Mouse (Mus musculus) midbrain, embryonic 15.5 days (tissue): Measurements from ENCODE around the gene Usp36. TPM values are rescaled to one million over a fixed set of nuclear protein-coding genes. Genes with fewer than 3 reads are reported as not detected.

Source experiments
- ATAC-seq: fragments of 200-750 bp; cut with Nextera tagmentation; replicated peaks from 2 replicates; pipeline ENCODE4 v1.8.0; 2017; ENCODE audit warnings: moderate TSS enrichment
- H3K27ac ChIP-seq: fragments of 300-500 bp; sonication (generic); 2 replicates; pipeline ENCODE4 v1.5.1; 2015; ENCODE audit warnings: mild to moderate bottlenecking, inconsistent platforms
- H3K27me3 ChIP-seq: fragments of 300-500 bp; sonication (generic); replicated peaks from 2 replicates; pipeline ENCODE4 v1.6.1; 2015; ENCODE audit warnings: inconsistent platforms
- H3K36me3 ChIP-seq: fragments of 300-500 bp; sonication (generic); replicated peaks from 2 replicates; pipeline ENCODE4 v1.6.1; 2015; ENCODE audit warnings: inconsistent platforms
- H3K4me1 ChIP-seq: fragments of 300-500 bp; sonication (generic); 2 replicates; pipeline ENCODE4 v1.6.1; 2015; ENCODE audit warnings: inconsistent platforms
- H3K4me2 ChIP-seq: fragments of 300-500 bp; sonication (generic); 2 replicates; pipeline ENCODE4 v1.6.1; 2015; ENCODE audit warnings: inconsistent platforms, mild to moderate bottlenecking, moderate library complexity
- H3K4me3 ChIP-seq: fragments of 300-500 bp; sonication (generic); 2 replicates; pipeline ENCODE4 v1.5.1; 2015; ENCODE audit warnings: mild to moderate bottlenecking, inconsistent platforms
- H3K9ac ChIP-seq: fragments of 300-500 bp; sonication (generic); 2 replicates; pipeline ENCODE4 v1.6.1; 2015; ENCODE audit warnings: mild to moderate bottlenecking, inconsistent platforms
- H3K9me3 ChIP-seq: fragments of 300-500 bp; sonication (generic); 2 replicates; pipeline ENCODE4 v1.6.1; 2016; ENCODE audit warnings: inconsistent platforms
- WGBS: fragments of 180-500 bp; shearing (Covaris S2); methylation state at CpG from one replicate; pipeline ENCODE4 v1.1.7; 2015; ENCODE audit warnings: mixed read lengths; 5-methylcytosine and 5-hydroxymethylcytosine counted together
- polyA plus RNA-seq: library from polyadenylated mRNA; unstranded; fragments of >200 nt; fragmentation: Nextera tagmentation; extraction: Ambion mirVana; gene quantifications from 2 replicates; pipeline ENCODE4 v1.2.1, GENCODE M21; 2015

The Usp36 gene
- polyA plus RNA-seq, 1 experiment from 2014 or later, result 23.1 TPM

DNA sequence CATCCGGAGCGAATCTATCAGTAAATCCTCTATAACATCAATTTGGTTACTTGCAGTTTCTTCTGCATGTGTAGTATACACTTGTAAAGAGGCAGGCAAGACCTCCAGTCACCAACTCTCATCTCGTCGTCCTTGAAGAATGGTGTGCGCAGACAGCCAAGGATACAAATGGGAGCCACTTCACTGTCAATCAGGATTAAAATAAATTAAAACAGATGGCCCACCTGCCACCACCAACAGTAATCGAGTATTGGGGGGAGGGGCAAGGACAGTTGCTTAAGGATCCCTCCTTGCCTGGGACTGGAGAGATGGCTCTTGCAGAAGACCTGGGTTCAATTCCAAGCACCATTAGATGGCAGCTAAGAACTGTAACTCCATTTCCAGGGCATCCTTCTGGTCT is 2.6 kb upstream of the Usp36 start:
- H3K27me3 ChIP-seq, result no peaks in the 10 kb centered on the region
- H3K9me3 ChIP-seq, result no peaks in the 10 kb centered on the region
- no peak overlapping the region for H3K4me3 ChIP-seq
- H3K4me1 ChIP-seq, result peaks cover 27% of the 10 kb centered on the region
- ATAC-seq, result no peak
- no peak overlapping the region for H3K27ac ChIP-seq
- WGBS, result 56% methylated on average over 6 of the region's 6 CpGs
- H3K4me2 ChIP-seq, result no peak overlapping the region
- H3K36me3 ChIP-seq, result no peaks in the 10 kb centered on the region
- H3K9ac ChIP-seq, result no peak overlapping the region

DNA sequence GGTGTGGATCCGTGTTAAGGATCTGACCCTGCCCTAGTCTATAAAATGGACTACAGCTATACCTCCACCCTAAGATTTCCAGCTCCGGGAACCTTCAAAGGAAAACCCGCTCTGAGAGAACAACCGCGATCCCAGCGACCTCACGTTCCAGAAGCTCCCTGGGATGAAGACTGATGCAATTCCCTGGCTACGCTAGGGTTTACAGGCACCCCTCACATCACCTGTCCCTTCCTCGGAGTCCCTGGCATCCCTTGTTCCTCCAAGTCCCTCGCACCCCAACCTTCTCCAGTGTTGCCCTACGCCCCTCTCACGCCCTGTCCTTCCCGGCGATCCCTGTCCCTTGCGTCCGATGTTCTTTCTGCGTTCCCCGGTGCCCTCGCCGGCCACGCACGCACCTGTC is 482 bp downstream of the Usp36 start:
- H3K27me3 ChIP-seq, result no peaks in the 10 kb centered on the region
- H3K36me3 ChIP-seq, result peaks cover 20% of the 10 kb centered on the region
- peak overlapping the region; percentile 85 for H3K27ac ChIP-seq
- peak overlapping the region; percentile 90 for H3K4me3 ChIP-seq
- under 1% methylated on average over 22 of the region's 22 CpGs for WGBS
- no peaks in the 10 kb centered on the region for H3K9me3 ChIP-seq
- peak overlapping the region; percentile 88 for H3K4me2 ChIP-seq
- H3K4me1 ChIP-seq, result peaks cover 27% of the 10 kb centered on the region
- ATAC-seq, result peak; percentile 35
- H3K9ac ChIP-seq, result peak overlapping the region; percentile 90

DNA sequence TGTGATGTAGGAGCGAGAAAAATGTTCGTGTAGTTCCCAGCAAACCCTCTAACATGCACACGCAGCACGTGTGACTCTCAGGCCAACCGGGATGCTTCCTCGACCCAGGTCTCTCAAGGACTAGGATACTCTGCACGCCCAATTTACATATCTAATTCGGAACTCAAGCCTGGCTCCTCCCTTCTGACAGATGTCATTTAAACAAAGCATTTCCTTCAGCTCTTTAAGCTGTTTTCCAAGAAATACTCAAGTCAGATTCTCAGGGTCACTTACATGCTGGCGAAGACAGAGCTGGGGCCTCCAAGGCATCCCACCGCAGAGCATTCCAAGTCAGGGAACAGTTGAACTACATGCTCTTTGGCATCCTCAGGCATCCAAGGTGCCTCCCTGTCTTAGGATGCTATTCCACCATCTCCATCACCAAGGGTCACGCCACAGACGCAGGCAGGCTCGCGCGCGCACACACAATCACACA is 970 bp downstream of the Usp36 start:
- no peaks in the 10 kb centered on the region for H3K9me3 ChIP-seq
- H3K27me3 ChIP-seq, result no peaks in the 10 kb centered on the region
- peak overlapping the region; percentile 90 for H3K4me3 ChIP-seq
- H3K4me1 ChIP-seq, result peaks cover 27% of the 10 kb centered on the region
- peaks cover 23% of the 10 kb centered on the region for H3K36me3 ChIP-seq
- 2% methylated on average over 16 of the region's 16 CpGs for WGBS
- H3K4me2 ChIP-seq, result peak overlapping the region; percentile 88
- H3K9ac ChIP-seq, result peak overlapping the region; percentile 90
- peak overlapping the region; percentile 85 for H3K27ac ChIP-seq
- ATAC-seq, result no peak

DNA sequence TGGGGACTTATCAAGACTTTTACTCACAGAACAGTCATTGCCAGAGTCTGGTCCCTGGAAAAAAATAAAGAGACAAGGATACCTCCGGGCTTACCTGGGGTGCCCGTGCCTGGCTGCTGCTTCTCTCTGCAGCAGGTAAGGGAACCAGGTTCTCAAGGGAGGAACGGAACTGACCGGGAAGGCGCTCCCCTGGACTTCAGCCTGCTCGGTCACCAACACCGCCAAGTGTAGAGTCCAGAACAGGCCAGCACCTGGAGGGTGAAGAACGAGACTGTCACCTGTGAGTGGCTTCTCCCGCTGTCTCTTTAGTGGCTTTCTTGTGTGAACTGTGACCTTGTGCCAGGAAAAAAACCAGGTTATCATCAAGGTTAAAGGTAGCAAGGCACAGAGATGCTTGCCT is 2.5 kb downstream of the Usp36 start:
- no peaks in the 10 kb centered on the region for H3K9me3 ChIP-seq

DNA sequence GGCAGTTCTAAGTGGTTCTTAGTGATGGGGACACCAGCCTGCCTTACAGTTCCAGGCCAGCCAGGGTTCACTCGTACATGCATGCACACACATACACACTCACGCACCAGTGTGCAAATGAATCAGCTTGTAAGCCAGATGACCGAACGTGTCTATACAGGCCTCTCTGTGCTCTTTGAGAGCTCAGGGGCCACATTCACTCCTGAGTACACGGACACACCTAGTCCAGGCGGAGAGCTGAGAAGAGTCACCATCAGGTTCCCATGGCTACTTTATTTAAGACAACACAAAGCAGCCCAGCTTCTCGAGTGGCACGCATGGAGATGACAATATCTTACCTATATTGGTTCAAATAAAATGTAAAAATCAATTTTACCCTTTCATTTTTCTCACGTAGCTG is 3.6 kb downstream of the Usp36 start:
- H3K9ac ChIP-seq, result no peak overlapping the region
- H3K4me2 ChIP-seq, result no peak overlapping the region
- H3K27me3 ChIP-seq, result no peaks in the 10 kb centered on the region
- no peak overlapping the region for H3K4me3 ChIP-seq
- 98% methylated on average over 9 of the region's 9 CpGs for WGBS
- peaks cover 27% of the 10 kb centered on the region for H3K4me1 ChIP-seq
- H3K9me3 ChIP-seq, result no peaks in the 10 kb centered on the region
- no peak overlapping the region for H3K27ac ChIP-seq
- no peak for ATAC-seq
- peaks cover 42% of the 10 kb centered on the region for H3K36me3 ChIP-seq

More for the DNA sequence above, 2.5 kb downstream of the Usp36 start:
- H3K9ac ChIP-seq, result no peak overlapping the region
- ATAC-seq, result no peak
- no peak overlapping the region for H3K4me2 ChIP-seq
- WGBS, result 96% methylated on average over 9 of the region's 9 CpGs
- no peaks in the 10 kb centered on the region for H3K27me3 ChIP-seq
- peaks cover 31% of the 10 kb centered on the region for H3K36me3 ChIP-seq
- H3K27ac ChIP-seq, result no peak overlapping the region
- no peak overlapping the region for H3K4me3 ChIP-seq
- H3K4me1 ChIP-seq, result peaks cover 27% of the 10 kb centered on the region

DNA sequence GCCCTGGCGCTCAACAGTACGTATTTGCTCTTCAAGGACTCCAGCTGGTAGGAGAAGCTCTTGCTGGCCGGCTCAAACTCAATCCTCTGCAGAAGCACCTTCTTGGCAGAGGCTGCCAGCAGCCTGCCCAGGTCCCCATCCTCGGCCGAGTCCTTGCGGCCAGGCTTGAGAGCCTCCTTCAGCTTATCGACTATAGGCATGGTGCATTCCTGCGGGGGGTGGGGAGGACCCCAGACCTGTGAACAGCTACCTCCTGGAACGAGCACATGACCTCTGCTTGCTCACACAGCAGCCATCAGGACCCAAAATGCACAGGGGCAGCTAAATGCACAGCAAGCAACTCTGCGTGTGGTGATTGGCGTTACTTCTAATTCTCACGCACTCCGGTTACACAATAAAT is 4.3 kb downstream of the Usp36 start:
- no peak for ATAC-seq
- H3K9ac ChIP-seq, result no peak overlapping the region
- H3K4me3 ChIP-seq, result no peak overlapping the region
- 92% methylated on average over 13 of the region's 13 CpGs for WGBS
- no peaks in the 10 kb centered on the region for H3K27me3 ChIP-seq
- H3K36me3 ChIP-seq, result peaks cover 43% of the 10 kb centered on the region
- peaks cover 22% of the 10 kb centered on the region for H3K4me1 ChIP-seq
- no peak overlapping the region for H3K4me2 ChIP-seq
- H3K9me3 ChIP-seq, result no peaks in the 10 kb centered on the region
- no peak overlapping the region for H3K27ac ChIP-seq

DNA sequence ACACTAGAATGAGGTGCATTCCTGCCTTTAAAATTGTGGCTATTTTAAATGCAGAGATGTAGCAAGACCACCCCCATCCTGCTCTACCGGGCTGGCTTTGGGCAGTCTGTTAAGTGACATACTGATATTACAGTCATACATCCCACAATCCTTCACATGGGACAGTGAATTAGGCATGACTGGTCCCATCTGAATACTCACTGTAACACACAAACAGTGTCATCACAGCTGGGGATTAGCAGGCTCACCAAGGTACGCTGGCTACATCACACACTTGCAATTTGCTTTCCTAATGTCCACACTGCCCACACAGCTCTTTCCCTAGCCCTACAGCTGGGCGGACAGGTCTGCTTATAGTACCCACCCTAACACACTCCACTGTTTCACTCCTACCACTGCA is 9.8 kb downstream of the Usp36 start:
- H3K9me3 ChIP-seq, result no peaks in the 10 kb centered on the region
- H3K4me3 ChIP-seq, result no peak overlapping the region
- H3K9ac ChIP-seq, result no peak overlapping the region
- H3K36me3 ChIP-seq, result peaks cover 73% of the 10 kb centered on the region
- H3K4me2 ChIP-seq, result no peak overlapping the region
- WGBS, result 96% methylated on average over 3 of the region's 3 CpGs
- H3K27ac ChIP-seq, result no peak overlapping the region
- no peaks in the 10 kb centered on the region for H3K27me3 ChIP-seq
- no peaks in the 10 kb centered on the region for H3K4me1 ChIP-seq
- ATAC-seq, result no peak

DNA sequence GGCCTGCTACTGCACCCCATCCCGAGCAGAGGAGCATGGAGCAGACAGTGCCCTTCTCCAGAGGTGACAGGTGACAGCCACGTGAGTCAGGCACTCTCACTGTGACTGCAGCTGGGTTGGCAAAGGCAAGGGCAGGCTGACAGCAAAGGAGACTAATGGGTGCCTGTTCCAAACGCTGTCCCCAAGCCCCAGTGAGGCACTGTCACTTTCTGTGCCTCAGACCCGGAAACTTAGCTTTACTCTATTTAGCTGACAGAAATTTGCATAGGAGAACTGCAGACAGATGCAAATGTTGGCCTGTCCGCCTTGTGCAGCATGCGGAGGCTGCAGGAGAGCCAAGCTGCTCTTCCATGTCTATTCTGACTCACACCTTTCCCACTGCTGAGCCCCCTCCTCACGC is 13.7 kb downstream of the Usp36 start:
- ATAC-seq, result no peak
- H3K27ac ChIP-seq, result no peak overlapping the region
- 90% methylated on average over 7 of the region's 7 CpGs for WGBS
- no peak overlapping the region for H3K9ac ChIP-seq
- no peak overlapping the region for H3K4me2 ChIP-seq
- H3K4me3 ChIP-seq, result no peak overlapping the region
- H3K36me3 ChIP-seq, result peaks cover 69% of the 10 kb centered on the region
- H3K27me3 ChIP-seq, result no peaks in the 10 kb centered on the region
- no peaks in the 10 kb centered on the region for H3K4me1 ChIP-seq
- no peaks in the 10 kb centered on the region for H3K9me3 ChIP-seq

DNA sequence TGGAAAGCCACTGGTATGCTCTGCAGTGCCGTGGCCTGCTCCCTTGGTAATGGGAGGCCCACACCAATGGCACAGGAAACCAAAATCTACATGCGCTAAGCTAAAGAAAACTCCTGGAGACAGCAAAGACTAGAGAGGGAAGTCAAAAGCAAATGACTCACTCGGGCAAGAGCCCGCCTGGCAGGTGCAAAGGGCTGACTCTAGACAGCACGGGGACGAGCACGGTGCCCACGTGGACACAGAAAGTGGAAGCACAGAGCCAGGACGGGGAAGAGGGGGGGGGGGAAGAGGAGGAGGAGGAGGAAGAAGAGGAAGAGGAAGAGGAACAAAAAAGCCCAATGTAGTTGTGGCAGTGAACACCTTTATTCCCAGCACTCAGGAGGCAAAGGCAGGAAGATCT is 15.0 kb downstream of the Usp36 start:
- Histone ChIP-seq H3K27me3 (no peaks in the 10 kb centered on the region), H3K9me3 (no peaks in the 10 kb centered on the region), H3K36me3 (peaks cover 70% of the 10 kb centered on the region), H3K4me2 (no peak overlapping the region), H3K9ac (no peak overlapping the region), H3K4me1 (no peaks in the 10 kb centered on the region), H3K27ac (no peak overlapping the region), H3K4me3 (no peak overlapping the region)
- no peak for ATAC-seq
- WGBS, result 96% methylated on average over 9 of the region's 9 CpGs

DNA sequence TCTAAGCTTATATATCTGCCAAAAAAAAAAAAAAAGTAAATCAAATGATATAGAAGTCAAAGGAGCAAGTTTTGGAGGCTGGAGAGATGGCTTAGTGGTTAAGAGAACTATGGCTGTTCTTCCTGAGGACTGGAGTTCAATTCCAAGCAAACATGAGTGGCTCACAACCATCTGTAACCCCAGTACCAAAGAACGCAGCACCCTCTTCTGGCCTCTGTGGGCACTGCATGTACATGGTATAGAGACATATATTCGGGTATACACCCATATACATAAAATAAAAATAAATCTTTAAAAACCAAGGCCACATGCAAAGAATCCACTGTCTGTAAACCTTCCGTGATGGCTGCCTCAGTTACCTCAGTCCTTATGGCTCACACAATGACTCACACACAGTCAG is 20.2 kb downstream of the Usp36 start:
- no peak overlapping the region for H3K4me3 ChIP-seq
- no peak for ATAC-seq
- H3K9me3 ChIP-seq, result no peaks in the 10 kb centered on the region
- H3K4me1 ChIP-seq, result no peaks in the 10 kb centered on the region
- H3K4me2 ChIP-seq, result no peak overlapping the region
- H3K36me3 ChIP-seq, result peaks cover 63% of the 10 kb centered on the region
- H3K27ac ChIP-seq, result no peak overlapping the region
- WGBS, result 92% methylated on average over 3 of the region's 3 CpGs
- no peak overlapping the region for H3K9ac ChIP-seq
- H3K27me3 ChIP-seq, result no peaks in the 10 kb centered on the region

DNA sequence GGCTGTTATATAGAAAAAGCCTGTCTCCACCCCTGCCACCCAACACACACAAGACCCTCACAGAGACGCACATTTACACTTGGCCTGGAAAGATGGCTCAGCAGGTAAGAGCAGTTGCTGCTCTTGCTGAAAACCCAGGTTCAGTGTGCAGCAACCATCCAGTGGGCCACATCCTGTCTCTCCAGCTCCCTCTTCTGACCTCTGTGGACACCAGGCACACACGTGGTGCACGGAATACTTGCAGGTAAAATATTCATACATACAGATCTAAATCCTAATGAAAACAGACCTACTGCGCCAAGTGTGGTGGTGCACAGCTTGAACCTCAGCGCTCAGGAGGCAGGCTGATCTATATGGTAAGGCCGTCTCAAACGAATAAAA is 23.4 kb downstream of the Usp36 start:
- no peak for ATAC-seq
- no peak overlapping the region for H3K4me2 ChIP-seq
- peaks cover 68% of the 10 kb centered on the region for H3K36me3 ChIP-seq
- H3K9ac ChIP-seq, result no peak overlapping the region
- H3K4me3 ChIP-seq, result no peak overlapping the region
- no peaks in the 10 kb centered on the region for H3K4me1 ChIP-seq
- H3K27me3 ChIP-seq, result no peaks in the 10 kb centered on the region
- 94% methylated on average over 7 of the region's 7 CpGs for WGBS
- no peak overlapping the region for H3K27ac ChIP-seq
- no peaks in the 10 kb centered on the region for H3K9me3 ChIP-seq

DNA sequence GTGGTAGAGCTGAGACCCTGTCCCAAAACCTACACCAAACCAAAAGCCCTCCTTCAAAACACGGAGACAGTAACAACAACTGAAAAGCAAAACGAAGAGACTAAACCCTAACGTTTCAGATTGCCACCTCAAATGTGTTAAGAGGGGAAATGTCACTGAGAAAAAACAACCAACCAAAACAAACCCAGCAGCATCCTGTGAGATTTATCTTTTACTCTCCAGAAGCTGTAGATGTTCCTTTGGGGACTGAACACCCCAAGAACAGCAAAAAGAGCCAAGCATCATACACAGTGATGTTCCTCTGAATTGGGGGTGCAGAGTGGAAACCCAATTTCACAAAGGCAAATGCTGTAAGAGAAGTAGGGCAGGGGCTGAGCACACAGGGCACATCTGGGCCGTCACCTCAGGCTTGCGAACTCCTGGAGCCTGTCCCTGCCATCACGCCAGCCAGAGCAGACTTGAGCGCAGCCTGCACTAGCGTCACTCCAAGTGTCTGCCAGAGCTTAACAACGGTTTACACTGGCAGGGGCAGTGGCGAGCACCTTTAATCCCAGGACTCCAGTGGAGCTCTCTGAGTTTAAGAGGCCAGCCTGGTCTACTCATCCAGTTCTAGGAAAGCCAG is 23.9 kb downstream of the Usp36 start:
- peaks cover 64% of the 10 kb centered on the region for H3K36me3 ChIP-seq
- no peaks in the 10 kb centered on the region for H3K4me1 ChIP-seq
- H3K9ac ChIP-seq, result no peak overlapping the region
- no peak overlapping the region for H3K4me3 ChIP-seq
- H3K9me3 ChIP-seq, result no peaks in the 10 kb centered on the region
- no peak overlapping the region for H3K27ac ChIP-seq
- H3K4me2 ChIP-seq, result no peak overlapping the region
- 92% methylated on average over 10 of the region's 10 CpGs for WGBS
- no peaks in the 10 kb centered on the region for H3K27me3 ChIP-seq
- no peak for ATAC-seq

DNA sequence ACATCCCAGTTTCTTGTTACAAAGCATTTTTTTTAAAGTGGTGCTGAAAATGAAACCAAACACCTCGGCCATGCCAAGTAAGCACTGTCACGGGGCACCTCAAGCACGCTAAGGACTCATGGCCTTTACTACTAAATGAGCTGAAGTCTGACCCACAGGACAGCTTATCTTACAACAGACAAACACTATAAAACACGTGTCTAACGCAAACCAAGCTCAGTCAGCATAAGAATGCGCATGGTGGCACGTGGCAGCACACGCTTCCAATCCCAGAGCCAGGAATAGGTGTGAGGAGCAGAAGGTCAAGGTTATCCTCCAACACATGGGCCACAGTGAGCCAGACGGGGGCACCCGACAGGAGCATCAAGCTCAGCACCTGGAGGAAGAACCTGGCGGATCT is 24.4 kb downstream of the Usp36 start:
- ATAC-seq, result no peak

More for the DNA sequence above, 24.4 kb downstream of the Usp36 start:
- 92% methylated on average over 11 of the region's 11 CpGs for WGBS
- Histone ChIP-seq H3K4me2 (no peak overlapping the region), H3K36me3 (peaks cover 66% of the 10 kb centered on the region), H3K27me3 (no peaks in the 10 kb centered on the region), H3K9ac (no peak overlapping the region), H3K27ac (no peak overlapping the region), H3K9me3 (no peaks in the 10 kb centered on the region), H3K4me3 (no peak overlapping the region), H3K4me1 (no peaks in the 10 kb centered on the region)
